Mouse (Mus musculus): Measurements from ENCODE around the gene Trp73. TPM values are rescaled to one million over a fixed set of nuclear protein-coding genes. Genes with fewer than 3 reads are reported as not detected.

The Trp73 gene
- polyA plus RNA-seq, 1 experiment from 2014 or later, result 9.1 TPM

Other genes with a start within 250 kb of the Trp73 start
- 91.6 and 96.0 TPM in 2 replicates for gene A430005L14Rik, start 183.0 kb downstream of the Trp73 start, polyA plus RNA-seq (2016; fragmentation: Nextera tagmentation; extraction: Ambion mirVana)
- 9.9 and 11.9 TPM in 2 replicates for gene Dffb, start 165.1 kb downstream of the Trp73 start, polyA plus RNA-seq (2016; fragmentation: Nextera tagmentation; extraction: Ambion mirVana)
- 21.4 and 22.5 TPM in 2 replicates for gene Cep104, start 165.0 kb downstream of the Trp73 start, polyA plus RNA-seq (2016; fragmentation: Nextera tagmentation; extraction: Ambion mirVana)
- gene Lrrc47, start 128.5 kb downstream of the Trp73 start, polyA plus RNA-seq (2016; fragmentation: Nextera tagmentation; extraction: Ambion mirVana), result 32.5 and 32.6 TPM in 2 replicates
- 3.0 and 3.8 TPM in 2 replicates for gene Smim1, start 114.0 kb downstream of the Trp73 start, polyA plus RNA-seq (2016; fragmentation: Nextera tagmentation; extraction: Ambion mirVana)
- gene Ccdc27, start 97.5 kb downstream of the Trp73 start, polyA plus RNA-seq (2016; fragmentation: Nextera tagmentation; extraction: Ambion mirVana), result not detected in 2 replicates
- 52.0 and 54.6 TPM in 2 replicates for gene Wrap73, start 2.2 kb upstream of the Trp73 start, polyA plus RNA-seq (2016; fragmentation: Nextera tagmentation; extraction: Ambion mirVana)
- 127 and 131 TPM in 2 replicates for gene Tprgl, start 20.5 kb upstream of the Trp73 start, polyA plus RNA-seq (2016; fragmentation: Nextera tagmentation; extraction: Ambion mirVana)
- gene Megf6, start 30.5 kb upstream of the Trp73 start, polyA plus RNA-seq (2016; fragmentation: Nextera tagmentation; extraction: Ambion mirVana), result 19.9 and 21.7 TPM in 2 replicates
- gene Arhgef16, start 161.5 kb upstream of the Trp73 start, polyA plus RNA-seq (2016; fragmentation: Nextera tagmentation; extraction: Ambion mirVana), result 0.64 and 1.2 TPM in 2 replicates
- 0.23 TPM in 1 of 2 replicates, not detected in the other for gene B230104I21Rik, start 195.9 kb upstream of the Trp73 start, polyA plus RNA-seq (2016; fragmentation: Nextera tagmentation; extraction: Ambion mirVana)